Mouse (Mus musculus) layer of hippocampus, postnatal 36 days (tissue): ENCODE data around the gene Cyp4f15. TPM values are rescaled to one million over a fixed set of nuclear protein-coding genes. Genes with fewer than 3 reads are reported as not detected.

Experiments
- total RNA-seq, 2 experiments: library from RNA; stranded (reverse); gene quantifications; 2 replicates each; pipeline ENCODE4 v1.2.3; 2021

Gene Cyp4f15
- total RNA-seq, 2 experiments from 2014 or later = 16.7 to 20.8 TPM

Other genes starting within 250 kb of the Cyp4f15 start
- not detected for gene Cyp4f39, start 232.9 kb upstream of the Cyp4f15 start, total RNA-seq
- gene Cyp4f17, start 179.6 kb upstream of the Cyp4f15 start, total RNA-seq = 1 to 10 TPM; 4.6 to 5.0 TPM
- gene Cyp4f16, start 149.1 kb upstream of the Cyp4f15 start, total RNA-seq = 1 to 10 TPM; 5.6 to 6.0 TPM
- not detected for gene Cyp4f37, start 64.3 kb upstream of the Cyp4f15 start, total RNA-seq
- gene Cyp4f40, start 26.7 kb upstream of the Cyp4f15 start, total RNA-seq = not detected
- 100 to 1,000 TPM in 1 of 2 experiments, 10 to 100 TPM in 1; 98.6 to 106 TPM for gene Zfp871, start 102.7 kb downstream of the Cyp4f15 start, total RNA-seq
- 1 to 10 TPM; 7.0 to 7.9 TPM for gene Zfp811, start 124.3 kb downstream of the Cyp4f15 start, total RNA-seq
- 10 to 100 TPM; 32.0 to 33.8 TPM for gene Zfp799, start 144.6 kb downstream of the Cyp4f15 start, total RNA-seq
- gene Zfp870, start 206.0 kb downstream of the Cyp4f15 start, total RNA-seq = 10 to 100 TPM in 1 of 2 experiments, 1 to 10 TPM in 1; 7.6 to 11.5 TPM
- gene Cyp4f14, start 231.7 kb downstream of the Cyp4f15 start, total RNA-seq = 1 to 10 TPM; 4.3 to 4.6 TPM